Mouse (Mus musculus) right cerebral cortex, adult 2 months (tissue): ENCODE measurements at regions not wholly inside any gene's neighbourhood (a gene's known extent, or its start where the extent isn't known, plus 50 kb on each side); places are given as distances from the start of the nearest gene placed in this dataset.
A peak's percentile ranks its signal among the peaks of the same experiment; 100 is the strongest.
"Not testable (repeated sequence)": the region's sequence is repeated elsewhere in the genome, so short reads cannot be mapped to it uniquely, and the experiment has no call there.

Experiments
- DNase-seq, 2 experiments: peaks; one replicate each; pipeline ENCODE4 v3.0.0; 2021 to 2022; ENCODE audit warnings: low spot score in 2 of 2

DNA sequence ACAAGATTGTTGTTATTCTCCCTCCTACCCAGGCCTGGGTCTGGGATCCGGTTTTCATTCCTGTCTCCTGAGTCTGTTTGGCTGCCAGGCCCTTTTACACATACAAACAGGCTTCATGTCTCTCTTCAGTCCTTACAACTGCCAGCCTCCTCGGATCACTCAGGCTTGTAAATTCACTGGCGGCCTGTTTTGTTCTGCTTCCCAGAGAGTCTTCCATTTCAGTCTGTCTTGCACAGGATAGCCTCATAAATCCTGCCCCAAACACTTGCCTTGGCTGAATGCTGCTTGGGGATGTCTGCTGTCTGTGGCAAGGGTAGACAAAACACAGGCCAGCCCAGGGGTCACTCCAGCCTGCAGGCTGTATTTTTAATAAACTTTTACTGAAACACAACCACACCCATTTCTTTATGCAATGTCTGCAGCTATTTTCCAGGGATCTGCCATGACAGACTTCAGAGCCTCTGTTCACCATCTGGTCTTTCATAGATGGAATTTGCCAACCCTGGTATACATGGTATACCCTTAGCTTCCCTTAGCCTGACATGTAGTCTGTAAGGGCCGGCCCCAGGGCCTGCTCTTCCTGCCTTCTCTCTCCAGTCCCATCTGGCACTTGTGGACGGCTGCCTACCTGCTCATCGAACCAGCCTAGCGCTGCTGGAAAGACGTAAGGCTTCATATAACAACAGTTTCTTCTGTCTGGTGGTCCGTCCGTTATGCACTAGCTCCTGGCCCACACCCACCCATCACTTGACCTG lies 149.0 kb upstream of the Mocs1 start:
- DNase-seq, result no peak

DNA sequence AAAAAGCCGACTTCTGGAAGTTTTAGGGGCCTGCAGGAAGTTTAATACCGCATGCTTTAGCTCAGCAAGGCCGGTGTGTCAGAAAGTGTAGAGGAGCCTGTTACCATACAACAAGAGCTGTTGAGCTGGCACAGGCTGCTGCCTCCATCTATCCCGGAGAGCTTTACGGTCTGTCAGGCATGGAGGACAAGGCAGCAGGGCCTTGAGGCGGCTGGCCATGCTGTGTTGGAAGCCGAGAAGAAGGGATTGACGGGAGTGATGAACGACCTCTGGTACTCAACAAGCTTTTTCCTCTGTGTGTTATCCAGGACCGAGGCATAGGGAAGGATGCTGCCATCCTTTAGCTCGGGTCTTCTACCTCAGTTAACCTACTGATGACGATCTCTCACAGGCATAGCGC lies 146.8 kb upstream of the Mocs1 start:
- no peak for DNase-seq

DNA sequence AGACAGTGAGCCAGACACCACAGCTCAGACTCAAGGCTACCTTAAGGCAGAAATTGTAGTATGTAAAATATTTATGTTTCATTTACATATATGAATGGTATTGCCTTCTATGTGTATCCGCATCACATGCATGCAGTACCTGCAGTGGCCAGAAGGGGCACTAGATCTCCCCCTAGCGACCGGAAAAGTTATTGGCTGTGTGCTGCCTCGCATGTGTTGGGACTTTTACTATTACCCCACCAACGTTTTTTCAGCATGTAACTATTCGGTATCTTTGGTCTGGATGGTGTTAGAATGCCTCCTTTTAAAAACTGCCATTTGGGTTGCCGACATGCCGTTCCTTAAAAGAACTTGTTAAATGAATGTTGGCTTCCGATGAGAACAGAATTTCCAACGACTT lies 145.7 kb upstream of the Mocs1 start:
- DNase-seq, result no peak

DNA sequence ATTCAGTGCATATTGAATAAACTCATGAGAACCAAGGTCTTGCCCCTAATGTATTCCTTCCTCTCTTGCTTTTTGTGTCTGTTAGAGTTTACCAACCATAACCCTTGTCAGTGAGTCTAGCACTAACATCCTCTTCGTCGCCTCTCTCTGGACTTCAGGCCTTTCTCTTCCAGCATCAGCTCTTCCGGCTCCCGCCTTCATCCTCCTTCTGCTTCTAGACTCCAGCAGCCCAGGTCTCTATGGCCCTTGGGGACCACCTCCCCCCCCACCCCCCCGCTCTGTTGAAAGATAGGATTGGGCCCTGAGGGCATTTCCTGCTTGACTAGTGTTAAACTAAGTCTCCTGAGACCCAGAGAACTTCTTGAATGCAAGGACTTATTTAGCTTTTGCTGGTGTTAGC lies 144.7 kb upstream of the Mocs1 start:
- no peak for DNase-seq

DNA sequence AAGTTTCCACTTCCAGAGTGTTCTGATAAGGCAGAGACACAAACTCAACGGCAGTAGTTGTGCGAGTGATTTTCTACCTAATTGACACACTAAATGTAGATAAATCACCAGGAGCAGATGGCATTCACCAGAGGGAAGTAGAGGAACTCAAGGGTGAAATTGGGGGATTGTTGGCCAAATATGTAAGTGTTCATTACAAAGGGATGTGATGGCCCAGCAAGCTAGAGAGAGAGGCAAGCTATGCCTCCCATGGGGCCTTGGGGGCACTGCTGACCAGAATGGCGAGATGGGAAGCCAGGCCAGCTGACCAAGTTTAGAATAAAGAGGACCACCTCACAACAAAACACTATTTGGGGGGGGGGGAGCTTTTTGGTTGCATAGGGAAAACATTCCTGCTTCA lies 136.5 kb upstream of the Mocs1 start:
- no peak for DNase-seq

DNA sequence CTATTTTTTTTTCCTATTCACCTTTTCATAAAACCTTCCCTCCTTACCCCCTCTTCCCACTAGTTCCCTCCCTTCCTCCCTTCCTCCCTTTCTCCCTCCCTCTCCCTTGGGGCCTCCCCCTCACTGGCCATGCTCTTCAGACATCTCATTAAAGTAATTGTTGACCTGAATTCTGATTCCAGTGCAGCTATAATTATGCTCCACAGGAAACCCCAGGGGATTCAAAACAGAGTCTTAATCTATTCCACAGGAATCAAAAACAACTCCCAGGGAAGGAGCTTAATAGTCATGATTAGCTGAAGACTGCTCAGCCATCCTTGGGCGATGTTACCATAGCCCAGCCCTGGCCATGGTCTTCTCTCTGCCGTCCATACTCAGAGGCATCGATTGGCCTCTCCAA lies 123.7 kb upstream of the Mocs1 start:
- DNase-seq, result no peak

DNA sequence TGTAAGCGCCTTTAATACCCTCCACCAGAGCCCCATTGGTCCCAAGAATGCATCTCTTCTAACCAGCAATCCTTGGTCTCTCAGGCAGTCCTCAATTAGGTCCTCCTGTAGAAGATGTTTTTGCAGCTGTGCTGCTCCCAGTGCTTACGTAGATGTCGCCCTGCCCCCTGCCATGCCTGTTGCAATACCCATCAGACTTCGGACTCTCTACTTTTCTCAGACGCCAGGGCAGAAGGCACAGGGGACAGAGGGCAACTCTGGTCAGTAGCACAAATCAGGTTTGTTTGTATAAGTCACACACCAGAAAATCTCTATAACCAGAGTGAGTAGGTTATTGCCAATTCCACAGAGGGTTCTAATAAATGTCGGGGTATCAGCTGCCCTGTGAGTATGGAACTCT lies 123.0 kb upstream of the Mocs1 start:
- DNase-seq, result no peak

DNA sequence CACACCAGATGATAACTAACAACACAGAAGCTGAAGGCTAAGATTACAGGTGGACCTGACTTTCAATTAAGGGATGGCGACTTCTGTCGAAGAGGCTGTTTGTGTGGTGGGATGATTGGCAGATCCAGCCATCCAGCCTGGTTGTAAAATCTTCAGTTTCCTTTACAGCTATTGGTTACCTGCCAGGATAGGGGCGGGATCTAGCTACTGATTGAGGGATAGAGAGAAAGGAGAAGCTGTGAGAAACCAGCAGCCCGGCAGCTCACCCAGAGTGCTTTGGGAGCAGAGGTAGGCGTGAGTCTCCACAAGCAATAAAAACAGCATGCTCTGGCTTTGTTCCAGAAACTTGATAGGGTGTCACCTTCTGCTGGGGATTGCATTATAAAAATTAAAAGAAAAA lies 119.1 kb upstream of the Mocs1 start:
- peak; percentile 83 to 91 for DNase-seq

DNA sequence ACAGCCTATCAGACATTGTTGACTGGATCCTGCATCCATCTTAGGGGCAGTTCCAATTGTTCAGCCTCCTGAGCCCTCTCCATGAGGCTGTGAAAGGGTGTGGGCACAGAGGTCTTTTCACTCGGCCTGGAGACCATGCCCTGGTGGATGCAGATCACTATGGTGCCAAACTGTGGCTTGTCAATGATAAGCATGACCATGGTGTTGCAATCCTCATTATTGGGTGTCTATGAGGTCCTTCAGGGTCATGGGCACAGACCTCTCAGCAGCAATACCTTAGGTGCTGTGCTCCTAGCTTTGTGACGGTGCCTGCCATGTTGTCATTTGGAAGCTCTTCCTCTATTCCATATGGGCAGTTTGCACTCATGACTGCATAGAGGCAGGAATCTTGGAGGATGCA lies 114.0 kb upstream of the Mocs1 start:
- no peak for DNase-seq

DNA sequence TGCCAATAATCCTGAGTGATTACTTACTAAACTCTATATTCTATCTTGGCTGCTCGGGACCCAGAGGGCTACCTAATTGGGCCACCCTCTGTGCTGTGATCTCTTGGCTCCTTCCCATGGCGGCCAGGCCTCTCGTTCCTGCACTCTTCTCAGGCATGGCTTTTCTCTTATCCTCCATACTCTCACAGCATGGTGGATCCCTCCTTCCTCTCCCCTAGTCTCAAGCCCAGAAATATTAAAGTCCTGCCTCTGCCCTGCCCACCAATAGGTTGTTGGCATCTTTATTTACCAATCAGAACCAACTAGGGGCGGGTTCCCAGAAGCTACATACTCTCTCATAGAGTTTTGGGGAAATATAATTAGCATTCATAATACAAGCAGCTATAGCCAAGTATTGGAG lies 100.6 kb upstream of the Mocs1 start:
- DNase-seq, result no peak

DNA sequence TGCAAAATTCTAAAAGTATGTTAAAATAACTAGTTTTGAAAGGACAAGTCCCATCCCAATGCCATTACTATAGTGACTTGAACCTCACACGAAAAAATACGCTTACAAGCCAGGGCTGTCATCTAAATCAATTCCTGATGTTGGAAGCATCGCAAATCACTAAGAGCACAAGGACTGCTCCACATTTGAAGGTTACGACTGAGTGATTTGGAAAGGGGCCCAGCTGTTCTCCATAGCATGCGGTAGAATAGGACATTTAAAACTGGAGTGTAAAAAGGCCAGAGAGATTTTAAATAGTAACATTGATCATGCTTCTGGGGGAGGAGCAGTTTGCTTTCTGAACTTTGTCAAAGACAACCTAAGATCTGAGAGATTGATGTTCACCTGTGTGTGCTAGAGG lies 92.8 kb upstream of the Mocs1 start:
- no peak for DNase-seq

DNA sequence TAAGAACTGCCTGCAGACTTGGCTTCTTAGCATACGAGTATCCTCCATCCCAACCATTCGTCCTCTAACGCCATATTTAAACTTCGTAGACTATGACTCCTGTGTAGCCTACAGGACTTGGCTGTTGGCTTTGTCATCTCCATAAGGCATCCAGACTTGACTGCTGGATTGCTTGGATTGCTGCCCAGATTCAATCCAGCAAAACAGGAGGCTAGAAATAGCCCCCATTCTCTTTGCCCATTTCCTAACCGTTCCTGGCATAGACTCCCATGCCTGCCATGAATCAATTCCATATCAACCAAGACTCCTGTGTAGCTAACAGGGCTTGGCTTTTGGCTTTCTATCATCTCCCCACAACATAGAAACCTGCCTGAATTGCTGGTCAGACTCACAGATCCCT lies 90.3 kb upstream of the Mocs1 start:
- no peak for DNase-seq

DNA sequence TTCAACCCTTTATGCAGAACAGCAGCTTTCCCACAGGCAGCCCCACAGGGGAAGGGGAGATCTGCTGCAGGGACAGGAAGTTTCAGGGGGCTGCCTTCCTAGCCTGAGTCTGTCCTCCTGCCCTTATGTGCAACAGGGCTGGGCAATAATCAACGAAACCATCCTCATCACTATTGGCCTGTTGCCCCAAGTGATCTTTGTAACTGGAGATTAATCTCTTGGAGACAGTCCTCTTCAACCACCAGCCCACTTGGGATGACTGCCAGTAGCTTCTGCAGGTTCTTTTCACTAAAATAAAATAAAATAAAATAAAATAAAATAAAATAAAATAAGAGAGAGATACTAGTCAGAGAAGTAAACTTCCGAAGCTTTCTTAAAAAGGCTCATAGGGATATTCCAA lies 85.5 kb upstream of the Mocs1 start:
- no peak for DNase-seq

DNA sequence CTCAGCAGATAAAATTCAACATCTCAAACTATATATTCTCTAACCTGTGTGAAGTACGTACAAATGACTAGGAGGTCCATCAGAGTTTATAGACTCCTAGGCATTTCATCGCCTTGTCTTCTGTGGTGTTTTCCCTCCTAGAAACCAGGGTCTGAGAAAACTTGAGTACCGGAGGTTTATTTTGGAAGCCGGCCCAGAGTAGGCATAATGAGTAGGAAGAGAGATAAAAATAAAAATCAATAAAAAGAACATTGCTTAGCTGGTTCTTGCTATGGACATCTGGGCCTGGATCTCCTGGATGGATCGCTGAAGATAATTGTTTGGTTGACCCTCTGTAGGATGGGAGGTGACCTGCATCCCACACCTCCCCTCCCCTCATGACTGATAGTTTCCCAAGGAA lies 81.5 kb upstream of the Mocs1 start:
- DNase-seq, result peak; percentile 57 to 59

DNA sequence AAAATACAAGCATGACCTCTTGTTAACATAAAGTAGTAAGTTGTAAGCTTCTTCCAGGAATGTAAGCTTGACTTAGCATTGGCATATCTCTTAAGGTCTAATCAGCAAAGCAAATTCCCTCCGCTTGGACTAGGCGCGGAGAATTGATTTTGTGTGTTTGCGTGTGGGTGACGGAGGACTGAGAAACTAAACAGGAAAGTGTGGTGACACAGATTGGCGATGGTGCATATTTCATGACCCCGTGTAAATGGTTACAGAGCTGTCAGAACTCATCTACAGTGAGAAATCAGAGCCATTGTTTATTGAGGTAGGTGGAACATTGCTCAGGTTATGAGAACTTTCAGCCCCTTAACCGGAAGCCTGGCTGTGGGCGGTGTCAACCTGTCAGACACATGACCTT lies 78.8 kb upstream of the Mocs1 start:
- no peak for DNase-seq

DNA sequence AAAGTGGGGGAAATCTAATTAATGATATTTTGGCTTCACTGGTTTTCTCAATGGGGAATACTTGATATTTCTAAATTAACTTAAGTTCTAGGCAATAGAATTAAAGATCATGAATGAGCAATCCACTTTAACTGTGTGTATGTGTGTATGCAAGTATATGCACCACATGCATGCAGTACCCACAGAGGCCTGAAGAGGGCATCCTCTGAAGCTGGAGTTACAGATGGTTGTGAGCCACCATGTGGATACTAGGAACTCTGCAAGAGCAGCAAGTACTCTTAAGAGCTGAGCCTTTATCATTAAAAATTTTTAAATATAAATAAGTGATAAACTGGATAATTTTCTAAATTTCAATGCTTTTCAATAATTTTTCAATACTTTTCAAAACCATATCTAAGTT lies 69.0 kb upstream of the Mocs1 start:
- no peak for DNase-seq

DNA sequence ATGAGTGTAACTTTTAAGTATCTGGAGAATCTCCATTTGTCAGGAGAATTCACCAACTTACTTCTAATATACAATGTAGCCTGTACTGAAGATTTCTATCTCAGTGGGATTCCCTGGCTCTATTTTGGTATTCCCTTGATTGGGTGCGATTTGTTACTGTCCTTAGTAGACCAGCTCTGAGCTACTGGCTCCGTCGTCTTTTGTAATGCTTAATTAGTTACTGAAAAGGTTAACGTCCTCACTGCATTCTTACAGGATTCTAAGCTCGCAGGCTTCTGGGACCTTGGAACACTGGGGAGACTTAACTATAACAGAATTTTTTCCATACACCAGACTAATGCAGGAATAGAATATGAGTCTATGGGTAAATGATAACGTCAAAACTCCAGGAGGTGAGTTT lies 67.9 kb upstream of the Mocs1 start:
- not testable (repeated sequence) for DNase-seq

DNA sequence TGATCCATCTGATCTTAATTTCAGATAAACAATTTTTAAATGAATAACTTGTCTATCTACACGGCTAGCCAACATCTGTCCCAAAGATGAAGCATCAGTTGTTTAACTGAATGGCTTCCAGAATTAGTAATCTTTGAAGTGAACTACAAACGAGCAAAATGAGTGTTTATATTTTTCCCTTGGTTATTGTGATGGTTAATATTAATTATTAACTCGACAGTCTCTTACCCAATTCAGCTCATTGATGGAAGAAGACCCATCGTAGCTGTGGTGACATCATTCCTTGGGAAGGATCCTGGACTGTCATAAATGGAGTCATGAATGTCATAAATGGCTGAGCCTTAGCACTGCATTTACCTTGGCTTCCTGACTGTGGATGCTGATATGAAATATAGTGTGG lies 60.4 kb upstream of the Mocs1 start:
- no peak for DNase-seq

DNA sequence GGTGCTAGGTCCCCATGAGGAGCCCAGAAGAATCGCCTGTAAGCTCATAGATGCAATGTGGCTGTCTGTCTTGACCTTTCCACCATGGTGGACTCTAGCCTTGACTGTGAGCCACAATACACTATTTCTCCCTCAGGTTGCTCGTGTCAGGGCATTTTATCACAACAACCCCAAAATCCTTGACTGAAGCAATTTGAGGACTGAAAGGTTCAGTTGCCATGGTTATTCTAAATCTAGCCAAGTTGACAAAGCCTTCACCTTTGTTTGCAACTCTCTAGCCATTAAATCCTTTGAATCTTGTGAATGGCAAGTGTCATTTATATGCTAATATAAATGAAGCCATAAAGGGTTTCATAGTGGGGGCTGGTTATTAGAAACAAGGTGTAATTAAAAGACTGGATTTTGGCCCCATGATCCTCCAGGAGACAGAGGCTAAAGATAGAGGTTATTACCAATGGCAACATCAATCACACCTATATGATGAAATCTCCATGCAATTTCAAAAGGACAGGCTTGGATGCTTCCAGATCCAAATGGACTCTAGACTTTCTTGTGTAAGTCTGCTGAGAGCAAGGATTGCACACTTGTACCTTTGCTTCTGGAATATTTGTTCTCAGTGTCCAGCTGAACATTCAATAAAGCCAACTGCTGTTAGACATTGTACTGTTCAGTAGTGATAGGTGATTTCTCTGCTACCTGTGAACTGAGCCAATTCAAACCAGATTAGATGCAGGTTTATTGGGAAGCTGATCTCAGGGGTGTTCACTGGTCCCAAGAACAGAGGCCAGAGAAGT lies 59.5 kb upstream of the Mocs1 start:
- DNase-seq, result no peak

DNA sequence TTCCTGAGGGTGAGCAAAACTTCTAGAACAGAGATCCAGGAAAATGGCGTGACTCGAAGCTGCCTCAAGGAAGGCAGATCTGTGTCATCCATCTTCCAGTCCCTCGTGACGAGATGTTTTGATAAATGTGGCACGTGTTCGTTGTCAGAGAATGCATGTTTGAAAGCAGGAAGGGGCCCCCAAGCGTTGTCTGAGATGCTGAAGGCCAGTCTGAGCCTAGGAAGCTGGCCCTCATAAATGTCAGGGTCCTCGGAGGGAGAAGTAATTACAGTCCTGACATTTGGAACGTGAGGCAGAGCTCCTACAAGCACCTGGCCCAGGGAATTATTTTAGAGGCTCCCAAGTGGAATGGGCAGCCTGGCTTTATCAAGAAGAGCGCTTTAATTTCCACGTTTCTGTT lies 50.5 kb upstream of the Mocs1 start:
- no peak for DNase-seq
